Mouse (Mus musculus) lung, postnatal 36 days (tissue): ENCODE measurements around the gene Trmt6.

Experiments
- DNase-seq: peaks from one replicate; pipeline ENCODE4 v3.0.0; 2022; ENCODE audit warnings: mixed read lengths

Gene Trmt6

DNA sequence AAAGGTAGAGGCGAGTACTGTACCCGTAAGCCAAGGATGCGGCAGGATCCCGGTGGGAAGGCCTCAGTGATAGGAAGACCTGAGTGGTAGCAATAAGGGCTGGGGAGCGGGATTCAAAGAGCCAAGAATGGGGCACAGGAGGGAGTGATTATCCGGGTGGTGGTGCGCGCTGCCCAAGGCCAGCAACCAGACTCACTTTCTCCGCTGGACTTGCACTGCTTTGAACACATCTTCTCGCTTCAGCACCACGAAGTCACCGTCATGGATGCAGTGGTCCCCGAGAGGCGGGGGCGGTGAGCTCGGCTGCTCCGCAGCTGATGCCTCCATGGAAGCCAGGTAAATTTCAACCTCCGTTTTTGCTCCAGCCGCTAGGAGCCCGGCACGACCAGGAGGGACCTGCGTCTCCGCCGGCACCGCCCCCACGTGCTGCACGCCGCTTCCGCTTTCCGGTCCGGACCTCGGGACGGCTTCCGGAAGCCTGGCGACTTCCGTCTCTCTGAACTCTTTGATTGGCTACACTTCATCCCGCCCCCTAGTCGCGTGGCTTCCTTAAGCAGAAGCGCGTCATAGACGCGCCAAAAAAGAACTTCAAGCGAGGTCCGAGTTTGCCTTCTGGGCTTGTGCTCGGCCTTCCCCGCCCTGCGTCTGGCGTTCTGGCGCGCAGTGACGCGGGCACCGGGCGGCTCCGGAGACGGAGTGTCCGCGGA is at the start of gene Trmt6, which contains the start of gene Mcm8:
Gene Trmt6 (minus strand): TSS at position 448 of the 707 bp plus-strand sequence.
Gene Mcm8 (plus strand): TSS at position 534 of the 707 bp plus-strand sequence.
- peak; percentile 97 for DNase-seq

DNA sequence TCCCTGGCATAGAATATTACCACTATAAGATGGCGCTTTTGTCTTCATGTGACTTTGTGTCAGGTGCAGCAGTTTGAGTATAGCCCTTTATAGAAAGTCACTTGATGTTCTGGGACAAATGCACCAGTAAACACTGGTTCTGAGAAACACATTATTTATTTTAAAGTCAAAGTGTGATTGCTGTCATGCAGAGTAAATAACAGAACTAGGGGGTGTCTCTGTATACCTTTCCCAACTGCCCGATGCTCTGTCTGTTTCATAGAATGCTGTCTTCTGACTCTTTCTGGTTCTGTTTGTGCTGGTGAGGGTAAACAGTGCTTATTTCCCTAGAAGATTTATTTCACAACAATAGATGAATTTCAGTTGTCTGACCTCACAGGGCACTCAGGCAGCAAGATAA is 47.5 kb upstream of the Trmt6 start:
- DNase-seq = no peak

DNA sequence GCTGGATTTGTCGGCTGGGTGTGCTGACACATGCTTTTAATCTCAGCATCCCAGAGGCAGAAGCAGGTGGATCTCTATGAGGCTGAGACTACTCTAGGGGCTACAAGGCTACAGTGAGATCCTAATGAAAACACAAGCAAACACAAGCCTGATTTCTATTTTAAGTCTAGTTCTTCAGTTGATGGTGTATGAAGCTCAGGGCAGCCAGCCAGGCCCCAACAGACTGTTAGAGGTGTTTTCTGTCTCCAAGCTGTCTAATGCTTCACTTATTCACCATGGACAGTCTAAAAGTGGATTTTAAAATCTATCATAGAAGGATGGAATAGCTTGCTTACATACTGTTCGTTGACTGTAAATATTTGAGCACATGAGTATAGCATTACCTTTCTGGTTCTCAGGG is 45.6 kb upstream of the Trmt6 start:
- DNase-seq = no peak

DNA sequence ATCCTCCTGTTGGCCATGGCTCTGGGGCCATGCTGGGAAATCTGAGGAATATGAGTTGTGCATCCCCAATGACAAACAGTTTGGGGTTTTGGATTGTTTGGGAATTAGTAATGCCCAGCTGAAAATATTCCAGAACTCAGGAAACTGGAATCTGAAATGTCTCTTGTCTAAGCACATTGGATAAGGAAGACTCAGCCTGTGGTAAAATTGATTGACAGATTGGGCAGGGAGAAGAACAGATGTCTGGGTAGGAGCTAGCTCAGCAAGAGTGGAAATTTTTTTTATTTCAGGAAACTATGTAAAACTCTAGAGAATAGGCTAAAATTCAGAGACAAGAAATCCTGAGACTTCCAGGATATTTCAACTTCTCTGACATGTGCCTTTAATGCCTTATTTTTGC is 44.6 kb upstream of the Trmt6 start:
- no peak for DNase-seq

DNA sequence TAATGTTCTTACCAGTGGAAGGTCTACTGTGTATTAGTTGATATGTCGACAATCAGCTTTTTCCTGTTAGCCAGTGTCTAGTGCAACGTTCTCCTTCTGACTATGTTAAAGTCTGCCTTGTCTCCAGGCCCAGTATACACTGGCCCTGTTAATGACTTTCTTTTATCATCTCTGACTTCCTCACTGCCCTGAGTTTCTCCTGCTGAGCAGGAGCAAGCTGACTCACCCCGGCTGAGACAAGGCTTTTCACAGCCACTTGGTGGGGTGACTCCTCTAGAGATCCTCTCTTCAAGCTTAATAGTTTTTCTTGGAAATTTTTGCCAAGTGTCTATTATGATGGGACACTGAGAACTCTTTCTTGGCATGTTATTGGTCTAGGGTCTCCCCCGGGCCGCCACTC is 40.5 kb upstream of the Trmt6 start:
- DNase-seq = no peak

DNA sequence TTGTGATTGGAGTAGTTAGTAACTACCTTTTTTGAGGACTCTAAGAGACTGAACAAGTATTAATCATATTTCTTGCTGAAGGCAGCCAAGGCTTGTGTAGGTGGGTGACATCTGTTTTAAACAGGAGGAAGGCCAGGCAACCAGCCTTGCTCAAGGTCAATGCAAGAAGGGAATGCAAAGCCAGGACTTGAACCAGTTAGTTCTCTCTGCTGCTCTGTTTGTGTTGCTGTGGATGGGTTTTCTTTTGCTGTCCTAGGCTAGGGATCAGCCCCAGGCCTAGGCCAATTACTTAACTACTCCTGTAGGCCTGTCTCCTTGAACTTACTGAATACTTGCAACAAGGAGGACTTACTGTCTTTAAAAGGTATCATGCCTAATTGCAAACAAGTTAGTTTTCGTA is 37.2 kb upstream of the Trmt6 start:
- no peak for DNase-seq

DNA sequence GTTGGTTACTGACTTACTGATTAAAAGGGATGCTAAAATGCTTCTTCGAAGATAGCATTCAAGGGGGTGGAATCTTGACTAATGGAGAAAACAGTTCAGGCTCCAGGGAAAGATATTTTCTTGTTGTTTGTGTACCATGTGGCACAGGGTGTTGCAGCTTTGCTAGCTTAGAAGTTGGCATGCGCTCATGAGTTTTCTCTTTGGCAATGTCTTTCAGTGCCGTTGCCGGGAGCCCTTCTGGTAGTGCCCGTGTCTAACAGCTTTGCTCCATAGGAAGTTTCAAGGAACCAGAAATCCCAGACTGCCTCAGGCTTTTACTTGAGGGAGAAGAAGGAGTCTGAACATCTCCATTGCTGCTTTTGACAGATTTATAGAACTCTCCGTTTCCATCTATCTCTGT is 33.3 kb upstream of the Trmt6 start:
- no peak for DNase-seq

DNA sequence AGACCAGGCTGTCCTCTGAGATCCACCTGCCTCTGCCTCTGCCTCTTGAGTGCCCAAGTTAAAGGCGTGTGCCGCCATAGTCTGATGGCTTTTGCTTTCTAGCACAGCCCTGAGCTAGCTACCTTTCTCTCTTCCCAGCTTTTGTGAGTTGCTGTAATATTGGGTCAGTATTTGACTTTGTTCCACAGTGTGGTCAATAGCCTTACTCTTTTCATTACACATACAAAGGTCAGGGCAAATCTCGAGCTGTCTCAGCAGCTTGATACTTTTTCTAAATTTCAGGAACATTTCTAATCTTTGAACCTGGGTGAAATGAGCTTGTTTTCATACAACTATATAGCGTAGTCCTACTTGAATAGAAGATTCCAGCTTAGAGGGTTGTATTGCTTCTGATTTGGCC is 32.5 kb upstream of the Trmt6 start:
- DNase-seq = no peak

DNA sequence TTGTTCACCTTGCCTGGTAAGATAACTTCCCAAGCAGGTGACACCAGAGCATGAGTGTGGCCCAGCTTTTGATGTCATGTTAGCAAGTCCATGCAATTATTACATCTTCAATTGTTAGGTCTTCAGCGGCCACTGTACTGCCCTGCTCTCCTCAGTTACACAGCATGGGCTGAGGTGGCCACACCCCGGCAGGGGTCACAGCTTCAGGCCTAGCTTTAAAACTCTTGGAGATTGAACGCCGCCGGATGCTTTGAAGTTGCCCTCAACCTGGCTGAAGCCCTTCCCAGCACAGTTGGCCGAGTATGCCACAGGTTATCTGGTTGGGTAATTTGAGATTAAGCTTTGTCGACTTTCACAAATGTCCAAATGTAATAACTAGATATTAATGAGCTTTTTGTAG is 31.7 kb upstream of the Trmt6 start:
- no peak for DNase-seq

DNA sequence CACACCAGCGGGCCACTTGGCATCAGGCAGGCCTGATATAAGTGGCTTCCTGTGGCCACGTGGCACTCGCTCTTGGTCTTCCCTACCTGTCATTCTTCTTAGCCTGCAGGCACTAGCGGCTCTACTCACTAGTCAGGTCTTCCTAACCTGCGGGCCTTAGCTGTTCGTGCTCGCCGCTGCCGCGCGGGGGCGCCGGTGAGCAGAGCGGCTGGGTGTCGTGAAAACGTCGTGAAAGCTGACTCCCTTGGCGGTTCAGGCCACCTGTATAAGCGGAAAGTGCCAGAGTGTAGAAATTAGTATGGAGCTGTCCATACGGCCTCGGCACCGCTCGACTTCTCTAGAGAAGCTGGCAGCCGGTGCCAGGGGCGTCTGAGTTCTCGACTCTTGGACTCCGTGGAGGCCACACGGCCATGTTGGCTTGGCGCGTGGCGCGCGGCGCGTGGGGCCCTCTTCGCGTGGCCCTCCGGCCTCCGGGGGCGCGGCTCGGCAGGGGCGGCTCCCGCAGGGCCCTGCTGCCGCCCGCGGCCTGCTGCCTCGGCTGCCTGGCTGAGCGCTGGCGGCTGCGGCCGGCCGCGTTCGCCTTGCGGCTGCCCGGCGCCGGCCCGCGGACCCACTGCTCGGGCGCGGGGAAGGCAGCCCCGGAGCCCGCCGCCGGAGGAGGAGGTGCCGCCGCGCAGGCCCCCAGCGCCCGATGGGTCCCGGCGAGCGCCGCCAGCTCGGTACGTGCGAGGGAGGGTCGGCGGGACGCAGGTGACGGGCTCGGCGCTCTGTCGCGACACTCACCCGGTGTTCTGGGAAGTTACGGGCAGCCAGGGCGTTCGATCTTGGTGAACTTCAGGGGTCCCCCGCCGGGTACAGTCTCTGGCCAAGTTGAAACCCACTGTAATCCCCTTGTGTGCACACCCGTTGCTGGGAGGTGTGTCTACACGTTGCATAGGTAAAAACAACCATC is 30.8 kb upstream of the Trmt6 start, which contains the start of gene Crls1:
Gene Crls1 (plus strand): TSS at position 260 of the 952 bp plus-strand sequence.
- peak; percentile 95 for DNase-seq

DNA sequence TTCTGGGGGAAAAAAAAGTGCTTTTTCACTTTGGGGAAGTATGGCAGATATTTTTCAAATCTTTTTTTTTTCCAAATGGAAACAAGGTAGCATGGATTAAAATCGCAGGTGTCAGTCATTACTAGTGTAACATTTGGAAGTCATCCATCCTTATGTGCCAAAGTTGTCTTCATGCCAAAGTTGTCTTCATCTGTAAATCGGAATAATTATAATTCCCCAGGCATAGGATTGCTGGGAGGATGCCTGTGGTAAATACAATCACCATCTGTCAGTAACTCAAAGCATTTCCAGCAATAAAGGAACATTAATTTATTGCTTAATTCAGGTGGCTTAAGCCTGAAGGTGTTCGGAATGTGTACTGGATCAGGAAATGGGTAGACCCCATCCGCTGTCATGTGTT is 25.2 kb upstream of the Trmt6 start:
- no peak for DNase-seq

DNA sequence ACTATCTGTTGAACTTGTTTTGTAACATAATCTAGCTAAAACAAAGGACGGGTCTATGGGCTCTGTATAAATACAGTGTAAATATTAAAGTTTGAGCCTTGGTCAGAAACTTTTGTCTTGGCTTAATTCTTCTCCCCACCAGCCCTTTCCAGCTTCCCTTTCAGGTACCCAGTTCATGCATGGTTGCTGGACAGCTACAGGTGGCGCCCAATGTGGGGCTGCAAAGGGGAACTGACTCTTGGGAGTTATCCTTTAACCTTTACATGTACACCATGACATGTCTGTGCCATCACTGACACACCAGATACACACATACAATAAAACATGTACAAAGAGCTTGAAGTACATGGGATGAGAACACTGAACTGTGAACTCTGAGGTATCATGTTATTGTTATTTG is 12.9 kb downstream of the Trmt6 start:
- DNase-seq = no peak

DNA sequence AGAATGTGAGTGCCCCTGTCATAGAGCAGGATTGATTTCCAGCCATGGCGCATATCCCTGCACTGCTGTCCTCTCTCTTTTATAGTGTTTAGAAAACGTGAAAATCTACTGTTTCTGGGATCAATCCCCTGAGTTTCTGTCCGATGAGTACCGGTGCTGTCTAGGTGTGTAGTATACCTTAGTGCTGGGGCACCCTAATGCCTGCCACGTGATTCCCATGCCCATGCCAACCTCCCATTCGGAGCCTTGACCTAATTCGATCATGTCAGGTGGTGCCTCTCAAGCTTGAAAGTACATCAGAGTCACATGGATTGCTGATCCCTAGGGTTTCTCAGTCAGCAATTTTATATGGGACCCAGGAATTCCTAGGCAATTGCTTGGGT is 21.7 kb downstream of the Trmt6 start:
- no peak for DNase-seq

DNA sequence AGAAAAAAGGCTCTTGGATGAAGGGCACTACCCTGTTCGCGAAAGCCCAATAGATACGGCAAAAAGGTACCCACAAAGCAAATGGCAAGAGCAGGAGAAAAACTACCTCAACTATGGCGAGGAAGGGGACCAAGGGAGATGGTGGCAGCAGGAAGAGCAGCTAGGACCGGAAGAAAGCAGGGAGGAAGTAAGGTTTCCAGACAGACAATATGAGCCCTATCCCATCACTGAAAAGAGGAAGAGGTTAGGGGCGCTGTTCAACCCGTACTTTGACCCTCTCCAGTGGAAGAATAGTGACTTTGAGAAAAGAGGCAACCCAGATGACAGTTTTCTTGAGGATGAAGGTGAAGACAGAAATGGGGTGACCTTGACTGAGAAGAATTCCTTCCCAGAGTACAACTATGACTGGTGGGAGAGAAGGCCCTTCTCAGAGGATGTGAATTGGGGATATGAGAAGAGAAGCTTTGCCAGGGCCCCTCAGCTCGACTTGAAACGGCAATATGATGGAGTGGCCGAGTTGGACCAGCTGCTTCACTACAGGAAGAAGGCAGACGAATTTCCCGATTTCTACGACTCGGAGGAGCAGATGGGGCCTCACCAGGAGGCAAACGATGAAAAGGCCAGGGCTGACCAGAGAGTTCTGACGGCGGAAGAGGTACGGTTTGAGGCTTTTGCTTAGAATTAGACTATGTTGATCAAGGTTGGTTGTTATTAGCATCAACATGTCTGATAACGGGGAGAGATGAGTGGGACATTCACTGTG is 22.2 kb downstream of the Trmt6 start:
- no peak for DNase-seq

DNA sequence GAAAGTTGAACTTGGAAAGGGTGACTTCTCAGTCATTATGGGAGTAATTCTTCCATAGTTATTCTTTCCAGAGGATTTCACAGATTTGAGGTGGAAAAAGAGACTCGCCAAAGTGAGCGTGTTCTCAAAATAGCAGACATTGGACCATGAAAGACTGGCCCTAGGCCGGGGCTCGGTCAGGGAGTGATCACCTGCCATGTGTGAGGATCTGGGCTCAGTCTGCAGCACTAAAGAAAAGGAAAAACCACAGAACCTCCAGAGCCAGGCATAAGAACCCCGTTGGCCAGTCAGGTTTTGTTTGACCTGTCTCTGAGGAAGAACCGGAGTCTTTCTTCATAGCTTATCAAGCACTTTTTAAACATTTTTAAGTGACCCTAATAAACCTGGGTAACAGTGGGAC is 31.8 kb downstream of the Trmt6 start:
- no peak for DNase-seq

DNA sequence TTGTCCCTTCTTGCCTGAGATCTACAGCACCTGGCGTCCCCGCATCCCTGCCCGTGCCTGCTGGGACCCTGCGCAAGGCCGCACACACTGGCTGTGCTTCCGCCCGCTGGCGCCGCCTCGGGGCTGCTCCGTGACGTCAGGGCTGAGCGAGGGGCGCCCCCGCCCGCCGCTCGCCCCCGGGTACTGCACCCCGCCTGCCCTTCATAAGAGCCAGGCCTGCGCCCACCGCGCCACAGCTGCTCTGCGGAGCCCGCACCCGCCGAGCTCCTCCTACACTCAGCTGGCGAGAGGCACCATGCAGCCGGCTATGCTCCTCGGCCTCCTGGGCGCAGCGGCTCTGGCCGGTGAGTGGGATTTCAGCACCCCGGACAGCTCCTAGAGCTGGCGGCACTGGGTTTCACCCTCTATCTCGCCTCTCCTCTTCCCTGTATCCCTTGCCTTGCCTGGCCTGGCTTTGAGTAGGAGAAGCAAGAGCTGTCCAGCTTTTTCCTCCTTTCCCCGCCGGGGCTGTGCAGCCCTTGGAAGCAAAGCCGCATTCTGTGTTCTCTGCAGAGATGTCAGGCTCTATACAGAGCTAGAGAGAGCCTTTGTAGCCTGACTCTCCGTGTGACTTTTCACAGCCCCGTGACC is 34.3 kb downstream of the Trmt6 start:
- peak; percentile 74 for DNase-seq

DNA sequence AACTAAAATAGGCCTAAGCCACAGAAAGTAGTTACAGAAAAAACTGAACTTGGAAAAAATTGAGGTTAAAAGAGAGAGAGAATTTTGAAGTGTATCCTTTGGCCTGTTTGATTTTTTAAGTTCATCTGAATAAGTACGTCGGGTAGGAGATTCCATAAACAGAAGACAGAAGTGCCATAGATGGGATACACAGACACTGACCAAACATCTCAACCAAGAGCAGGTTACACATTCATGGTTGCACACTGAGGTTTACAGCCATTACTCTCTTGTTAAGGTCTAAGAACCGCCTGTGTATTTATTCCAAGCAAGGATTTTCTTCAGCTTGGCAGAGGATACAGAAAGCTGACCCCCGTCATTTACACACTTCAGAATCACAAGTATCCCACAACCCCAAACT is 34.9 kb downstream of the Trmt6 start, which contains the start of gene Chgb:
Gene Chgb (plus strand): TSS at position 301 of the 400 bp plus-strand sequence.
- no peak for DNase-seq

DNA sequence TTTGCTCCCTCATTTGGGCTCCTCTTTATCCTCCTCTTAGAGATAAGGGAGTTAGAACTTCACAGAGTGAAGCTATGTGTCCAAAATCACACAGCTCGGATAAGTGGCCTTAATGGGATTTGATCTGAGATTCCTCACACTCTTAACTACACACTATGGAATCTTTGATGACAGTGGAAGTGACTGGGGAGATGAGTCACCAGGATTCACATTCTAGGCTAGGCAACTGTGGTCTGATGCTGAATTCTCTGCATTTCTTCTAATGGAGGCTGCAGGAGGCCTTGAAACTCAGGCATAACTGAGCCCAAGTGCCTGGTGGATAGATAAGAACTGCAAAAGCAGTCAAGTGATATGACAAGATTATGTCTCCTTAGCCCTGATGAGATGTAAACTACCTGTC is 45.0 kb downstream of the Trmt6 start:
- DNase-seq = no peak

DNA sequence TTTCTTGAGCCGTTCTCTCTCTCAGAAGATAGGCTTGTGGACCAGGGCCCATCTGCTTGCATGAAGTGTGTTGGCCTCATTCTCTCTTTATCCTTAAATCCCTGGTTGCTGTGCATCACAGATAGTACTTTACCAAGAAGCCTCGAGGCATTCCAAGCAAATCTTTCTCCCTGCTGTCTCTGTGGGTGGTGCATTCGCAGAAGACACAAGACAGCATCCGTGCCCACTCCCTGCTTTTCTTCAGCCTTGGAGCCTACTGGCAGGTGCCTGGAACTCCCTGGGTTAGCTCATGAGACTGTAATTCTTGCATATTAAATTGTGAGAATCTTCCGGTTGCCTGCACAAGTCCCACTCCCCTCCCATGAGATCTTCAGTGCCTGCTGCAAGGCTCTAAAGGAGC is 57.9 kb downstream of the Trmt6 start:
- no peak for DNase-seq
